Mouse (Mus musculus): ENCODE measurements around the gene Otulinl. TPM values are rescaled to one million over a fixed set of nuclear protein-coding genes. Genes with fewer than 3 reads are reported as not detected.
A peak's percentile ranks its signal among the peaks of the same experiment; 100 is the strongest.

The Otulinl gene
- polyA plus RNA-seq, 2 experiments, result 3.3 to 6.8 TPM

- 58% methylated on average over 3 of the region's 3 CpGs for WGBS (ENCODE audit: insufficient replicate concordance)
- Histone ChIP-seq H3K4me2 (ENCODE audit: low read depth) (no peak overlapping the region), H3K4me3 (ENCODE audit: insufficient read depth in 1 of 2, low read depth in 2 of 2, low read length in 2 of 2) (no peak overlapping the region), H3K27ac (no peak overlapping the region), H3K4me1 (replicated peaks; ENCODE audit: control insufficient read depth in 2 of 2, insufficient read depth in 2 of 2, low read length in 1 of 2) (no peaks in the 10 kb centered on the region), H3K9ac (replicated peaks) (no peak overlapping the region), H3K27me3 (ENCODE audit: control insufficient read depth, insufficient read depth, low read length) (no peaks in the 10 kb centered on the region), H3K36me3 (replicated peaks; ENCODE audit: control insufficient read depth, insufficient read depth, low read depth) (no peaks in the 10 kb centered on the region), H3K9me3 (ENCODE audit: control insufficient read depth, low read length) (no peaks in the 10 kb centered on the region)
- no peak for TF ChIP-seq EP300 (IDR thresholded peaks at IDR 0.05; ENCODE audit: low read depth)
- TF ChIP-seq CTCF (IDR thresholded peaks at IDR 0.05; ENCODE audit: low read depth), result peak; percentile 78
- no peak for DNase-seq (ENCODE audit: low read depth in 3 of 3, low spot score in 3 of 3)
- ATAC-seq (ENCODE audit: insufficient read depth), result no peak
Measured at GRCm38 (mm10) chr15:27642895-27643294, 38.5 kb downstream of the Otulinl start.

GRCm38 (mm10) chr15:27641171-27641570 is 40.2 kb downstream of the Otulinl start:
- 33% methylated on average over 12 of the region's 12 CpGs for WGBS (ENCODE audit: insufficient replicate concordance)
- Histone ChIP-seq H3K4me2 (ENCODE audit: low read depth) (no peak overlapping the region), H3K4me1 (replicated peaks; ENCODE audit: control insufficient read depth in 2 of 2, insufficient read depth in 2 of 2, low read length in 1 of 2) (no peaks in the 10 kb centered on the region), H3K27me3 (ENCODE audit: control insufficient read depth, insufficient read depth, low read length) (no peaks in the 10 kb centered on the region), H3K9ac (replicated peaks) (no peak overlapping the region), H3K36me3 (replicated peaks; ENCODE audit: control insufficient read depth, insufficient read depth, low read depth) (no peaks in the 10 kb centered on the region), H3K27ac (no peak overlapping the region), H3K4me3 (ENCODE audit: insufficient read depth in 1 of 2, low read depth in 2 of 2, low read length in 2 of 2) (no peak overlapping the region), H3K9me3 (ENCODE audit: control insufficient read depth, low read length) (no peaks in the 10 kb centered on the region)
- DNase-seq (ENCODE audit: low read depth in 3 of 3, low spot score in 3 of 3) (no peak), ATAC-seq (ENCODE audit: insufficient read depth) (no peak)
- TF ChIP-seq CTCF (IDR thresholded peaks at IDR 0.05; ENCODE audit: low read depth), result no peak
- no peak for TF ChIP-seq EP300 (IDR thresholded peaks at IDR 0.05; ENCODE audit: low read depth)

- ATAC-seq (ENCODE audit: insufficient read depth) (no peak), DNase-seq (ENCODE audit: low read depth in 3 of 3, low spot score in 3 of 3) (no peak)
- no peak overlapping the region for H3K9ac ChIP-seq (replicated peaks)
- TF ChIP-seq EP300 (IDR thresholded peaks at IDR 0.05; ENCODE audit: low read depth) (no peak), CTCF (IDR thresholded peaks at IDR 0.05; ENCODE audit: low read depth) (no peak)
- H3K4me2 ChIP-seq (ENCODE audit: low read depth), result no peak overlapping the region
- no peak overlapping the region for H3K4me3 ChIP-seq (ENCODE audit: insufficient read depth in 1 of 2, low read depth in 2 of 2, low read length in 2 of 2)
- H3K4me1 ChIP-seq (replicated peaks; ENCODE audit: control insufficient read depth in 2 of 2, insufficient read depth in 2 of 2, low read length in 1 of 2), result peaks cover 9% of the 10 kb centered on the region in 2 experiments
- no peaks in the 10 kb centered on the region for H3K36me3 ChIP-seq (replicated peaks; ENCODE audit: control insufficient read depth, insufficient read depth, low read depth)
- H3K27ac ChIP-seq, result no peak overlapping the region
- WGBS (ENCODE audit: insufficient replicate concordance), result 58% methylated on average over 8 of the region's 8 CpGs
- no peaks in the 10 kb centered on the region for H3K9me3 ChIP-seq (ENCODE audit: control insufficient read depth, low read length)
- no peaks in the 10 kb centered on the region for H3K27me3 ChIP-seq (ENCODE audit: control insufficient read depth, insufficient read depth, low read length)
Measured at GRCm38 (mm10) chr15:27633941-27634900, 47.2 kb downstream of the Otulinl start.

- Histone ChIP-seq H3K36me3 (replicated peaks; ENCODE audit: control insufficient read depth, insufficient read depth, low read depth) (peaks cover 2% of the 10 kb centered on the region; the same call in 1 of the 2 replicates), H3K27ac (peak within 1 kb of the TSS; percentile 25; the same call in 1 of the 2 replicates), H3K27me3 (ENCODE audit: control insufficient read depth, insufficient read depth, low read length) (no peaks in the 10 kb centered on the region), H3K9me3 (ENCODE audit: control insufficient read depth, low read length) (no peaks in the 10 kb centered on the region), H3K4me2 (ENCODE audit: low read depth) (peak within 1 kb of the TSS; percentile 89), H3K4me1 (replicated peaks; ENCODE audit: control insufficient read depth in 2 of 2, insufficient read depth in 2 of 2, low read length in 1 of 2) (peaks cover 22 to 31% of the 10 kb centered on the region in 2 experiments), H3K4me3 (ENCODE audit: insufficient read depth in 1 of 2, low read depth in 2 of 2, low read length in 2 of 2) (peak within 1 kb of the TSS; percentile 76 to 93), H3K9ac (replicated peaks) (peak within 1 kb of the TSS; percentile 91)
- TF ChIP-seq CTCF (IDR thresholded peaks at IDR 0.05; ENCODE audit: low read depth) (no peak), EP300 (IDR thresholded peaks at IDR 0.05; ENCODE audit: low read depth) (no peak)
- ATAC-seq (ENCODE audit: insufficient read depth), result peak; percentile 97
- 6% methylated on average over 56 of the region's 56 CpGs for WGBS (ENCODE audit: insufficient replicate concordance)
- peak; percentile 92 to 93 (median 92) for DNase-seq (ENCODE audit: low read depth in 3 of 3, low spot score in 3 of 3)
Measured at GRCm38 (mm10) chr15:27630601-27631383, 50.6 kb downstream of the Otulinl start, which contains the start of gene Otulin. Gene Otulin, minus strand, starts transcription at chr15:27630693.
